Mouse (Mus musculus) midbrain, embryonic 10.5 days (tissue): ENCODE measurements around the gene Pllp. TPM values are rescaled to one million over a fixed set of nuclear protein-coding genes. Genes with fewer than 3 reads are reported as not detected.

Experiments
- DNase-seq: peaks from one replicate; pipeline ENCODE4 v3.0.0-alpha.2; 2017; ENCODE audit warnings: low spot score
- H3K27ac ChIP-seq: fragments of 300-500 bp; sonication (generic); replicated peaks from 2 replicates; pipeline ENCODE4 v1.5.1; 2016; ENCODE audit warnings: mild to moderate bottlenecking
- H3K27me3 ChIP-seq: fragments of 300-500 bp; sonication (generic); 2 replicates; pipeline ENCODE4 v1.6.1; 2016; ENCODE audit warnings: low read depth, mild to moderate bottlenecking; ENCODE audit not compliant: poor library complexity, severe bottlenecking
- H3K36me3 ChIP-seq: fragments of 300-500 bp; sonication (generic); 2 replicates; pipeline ENCODE4 v1.6.1; 2016; ENCODE audit warnings: mild to moderate bottlenecking, moderate library complexity
- H3K4me1 ChIP-seq: fragments of 300-500 bp; sonication (generic); 2 replicates; pipeline ENCODE4 v1.6.1; 2016
- H3K4me3 ChIP-seq: fragments of 300-500 bp; sonication (generic); 2 replicates; pipeline ENCODE4 v1.5.1; 2016; ENCODE audit warnings: mild to moderate bottlenecking, moderate library complexity
- H3K9me3 ChIP-seq: fragments of 300-500 bp; sonication (generic); replicated peaks from 2 replicates; pipeline ENCODE4 v1.6.1; 2016; ENCODE audit warnings: mild to moderate bottlenecking
- WGBS: fragments of 180-500 bp; shearing (Covaris S2); methylation state at CpG from one replicate; pipeline ENCODE4 v1.1.7; 2016; 5-methylcytosine and 5-hydroxymethylcytosine counted together
- polyA plus RNA-seq: library from polyadenylated mRNA; unstranded; fragments of >200 nt; fragmentation: Nextera tagmentation; extraction: Ambion mirVana; gene quantifications from 2 replicates; pipeline ENCODE4 v1.2.1, GENCODE M21; 2016

Gene Pllp
- polyA plus RNA-seq, 1 experiment from 2014 or later, result 0.36 TPM

- Histone ChIP-seq H3K4me3 (peak within 1 kb of the TSS; percentile 89), H3K4me1 (peaks cover 17% of the 10 kb centered on the region), H3K36me3 (peaks cover 40% of the 10 kb centered on the region), H3K27me3 (no peaks in the 10 kb centered on the region), H3K27ac (peak within 1 kb of the TSS; percentile 98), H3K9me3 (no peaks in the 10 kb centered on the region)
- under 1% methylated on average over 74 of the region's 74 CpGs for WGBS
- peak; percentile 94 for DNase-seq
These were observed 29.4 kb downstream of the Pllp start, which contains the start of gene Arl2bp for GRCm38 (mm10) chr8:94666456-94667308. Arl2bp (plus strand) TSS chr8:94666600.

GRCm38 (mm10) chr8:94664722-94665121, 31.4 kb downstream of the Pllp start:
- Histone ChIP-seq H3K27ac (no peak overlapping the region), H3K4me3 (no peak overlapping the region), H3K4me1 (peaks cover 17% of the 10 kb centered on the region), H3K27me3 (no peaks in the 10 kb centered on the region), H3K9me3 (no peaks in the 10 kb centered on the region), H3K36me3 (peaks cover 34% of the 10 kb centered on the region)
- DNase-seq, result no peak
- WGBS, result 82% methylated on average over 2 of the region's 2 CpGs

GRCm38 (mm10) chr8:94660418-94660817, 35.7 kb downstream of the Pllp start:
- WGBS, result 94% methylated on average over 4 of the region's 4 CpGs

GRCm38 (mm10) chr8:94658031-94658430, 38.0 kb downstream of the Pllp start:
- Histone ChIP-seq H3K9me3 (no peaks in the 10 kb centered on the region), H3K27me3 (no peaks in the 10 kb centered on the region), H3K4me3 (no peak overlapping the region), H3K27ac (no peak overlapping the region), H3K36me3 (peaks cover 76% of the 10 kb centered on the region), H3K4me1 (no peaks in the 10 kb centered on the region)
- DNase-seq, result no peak
- 93% methylated on average over 2 of the region's 2 CpGs for WGBS

More at GRCm38 (mm10) chr8:94660418-94660817, 35.7 kb downstream of the Pllp start:
- no peaks in the 10 kb centered on the region for H3K27me3 ChIP-seq
- no peaks in the 10 kb centered on the region for H3K4me1 ChIP-seq
- DNase-seq, result no peak
- no peak overlapping the region for H3K4me3 ChIP-seq
- peaks cover 52% of the 10 kb centered on the region for H3K36me3 ChIP-seq
- H3K27ac ChIP-seq, result no peak overlapping the region
- H3K9me3 ChIP-seq, result no peaks in the 10 kb centered on the region

GRCm38 (mm10) chr8:94654994-94655393, 41.1 kb downstream of the Pllp start:
- no peaks in the 10 kb centered on the region for H3K9me3 ChIP-seq
- no peaks in the 10 kb centered on the region for H3K4me1 ChIP-seq
- no peaks in the 10 kb centered on the region for H3K27me3 ChIP-seq
- peaks cover 90% of the 10 kb centered on the region for H3K36me3 ChIP-seq
- no peak for DNase-seq
- H3K27ac ChIP-seq, result no peak overlapping the region
- no peak overlapping the region for H3K4me3 ChIP-seq

- H3K36me3 ChIP-seq, result peaks cover 94% of the 10 kb centered on the region
- no peak overlapping the region for H3K4me3 ChIP-seq
- H3K27ac ChIP-seq, result no peak overlapping the region
- H3K4me1 ChIP-seq, result no peaks in the 10 kb centered on the region
- H3K9me3 ChIP-seq, result no peaks in the 10 kb centered on the region
- no peak for DNase-seq
- 90% methylated on average over 3 of the region's 3 CpGs for WGBS
- H3K27me3 ChIP-seq, result no peaks in the 10 kb centered on the region
These were observed 43.1 kb downstream of the Pllp start for GRCm38 (mm10) chr8:94652951-94653350.

- Histone ChIP-seq H3K4me3 (no peak overlapping the region), H3K4me1 (no peaks in the 10 kb centered on the region), H3K9me3 (no peaks in the 10 kb centered on the region), H3K27ac (no peak overlapping the region), H3K27me3 (no peaks in the 10 kb centered on the region), H3K36me3 (peaks cover 91% of the 10 kb centered on the region)
- no peak for DNase-seq
- 52% methylated on average over 3 of the region's 3 CpGs for WGBS
These were observed 46.6 kb downstream of the Pllp start for GRCm38 (mm10) chr8:94649496-94649895.

GRCm38 (mm10) chr8:94646165-94646564, 49.9 kb downstream of the Pllp start:
- Histone ChIP-seq H3K4me3 (no peak overlapping the region), H3K27ac (no peak overlapping the region), H3K4me1 (no peaks in the 10 kb centered on the region), H3K36me3 (peaks cover 87% of the 10 kb centered on the region), H3K27me3 (no peaks in the 10 kb centered on the region), H3K9me3 (no peaks in the 10 kb centered on the region)
- 94% methylated on average over 3 of the region's 3 CpGs for WGBS
- DNase-seq, result no peak

GRCm38 (mm10) chr8:94645202-94645601, 50.9 kb downstream of the Pllp start:
- no peak for DNase-seq
- Histone ChIP-seq H3K4me3 (no peak overlapping the region), H3K4me1 (no peaks in the 10 kb centered on the region), H3K27ac (no peak overlapping the region), H3K27me3 (no peaks in the 10 kb centered on the region), H3K9me3 (no peaks in the 10 kb centered on the region), H3K36me3 (peaks cover 89% of the 10 kb centered on the region)
- 61% methylated on average over 1 of the region's 1 CpGs for WGBS

GRCm38 (mm10) chr8:94641938-94642337, 54.1 kb downstream of the Pllp start:
- WGBS, result 92% methylated on average over 3 of the region's 3 CpGs
- Histone ChIP-seq H3K27ac (no peak overlapping the region), H3K27me3 (no peaks in the 10 kb centered on the region), H3K9me3 (no peaks in the 10 kb centered on the region), H3K36me3 (peaks cover 91% of the 10 kb centered on the region), H3K4me1 (no peaks in the 10 kb centered on the region), H3K4me3 (no peak overlapping the region)
- DNase-seq, result no peak

GRCm38 (mm10) chr8:94641183-94641582, 54.9 kb downstream of the Pllp start:
- Histone ChIP-seq H3K27me3 (no peaks in the 10 kb centered on the region), H3K9me3 (no peaks in the 10 kb centered on the region), H3K36me3 (peaks cover 91% of the 10 kb centered on the region), H3K27ac (no peak overlapping the region), H3K4me3 (no peak overlapping the region), H3K4me1 (no peaks in the 10 kb centered on the region)
- 93% methylated on average over 2 of the region's 2 CpGs for WGBS
- no peak for DNase-seq

- DNase-seq, result no peak
- Histone ChIP-seq H3K36me3 (peaks cover 98% of the 10 kb centered on the region), H3K27ac (no peak overlapping the region), H3K4me1 (no peaks in the 10 kb centered on the region), H3K9me3 (no peaks in the 10 kb centered on the region), H3K4me3 (no peak overlapping the region), H3K27me3 (no peaks in the 10 kb centered on the region)
These were observed 61.9 kb downstream of the Pllp start for GRCm38 (mm10) chr8:94634211-94634610.

GRCm38 (mm10) chr8:94633564-94634194, 62.4 kb downstream of the Pllp start:
- WGBS, result 89% methylated on average over 2 of the region's 2 CpGs
- Histone ChIP-seq H3K9me3 (no peaks in the 10 kb centered on the region), H3K36me3 (peaks cover 98% of the 10 kb centered on the region), H3K4me1 (no peaks in the 10 kb centered on the region), H3K27me3 (no peaks in the 10 kb centered on the region), H3K4me3 (no peak overlapping the region), H3K27ac (no peak overlapping the region)
- no peak for DNase-seq
